ENCODE assay signal across 24 mouse cellular contexts in the genomic region with DNA sequence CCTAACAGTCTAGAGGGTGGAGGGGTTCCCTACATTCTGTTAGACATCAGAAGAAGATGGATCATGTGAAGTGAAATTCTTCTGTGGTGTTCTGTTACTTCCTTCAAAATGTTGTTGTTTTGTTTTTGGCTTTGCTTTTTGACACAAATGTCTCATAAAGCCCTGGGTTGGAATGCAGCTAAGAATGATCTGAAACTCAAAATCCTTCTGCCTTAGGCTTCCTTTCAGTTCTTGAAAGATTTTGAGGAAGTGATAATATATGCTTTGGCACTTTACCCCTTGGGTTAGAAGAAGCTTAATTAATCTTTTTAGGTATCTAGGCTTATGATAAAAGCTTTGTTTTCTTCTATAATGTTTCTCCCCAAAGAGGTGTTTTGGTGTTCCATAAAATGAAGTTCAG.
"Had no signal": no experiment of that assay in that cellular context is flagged by ENCODE, and none has a peak within 500 bp of the region (broad histone marks: within the 10 kb centered on the region; RNA-seq: fewer than 3 reads in every experiment).

No protein-coding gene starts in this region.

- H3K4me3 ChIP-seq: kidney, embryonic 15.5 days; limb, embryonic 12.5 days; limb, embryonic 15.5 days; liver, embryonic 13.5 days; megakaryocyte, embryonic 14.5 days; midbrain, embryonic 10.5 days; midbrain, embryonic 13.5 days; myocyte; neural tube, embryonic 13.5 days had no signal

- H3K27me3 ChIP-seq: kidney, embryonic 15.5 days; limb, embryonic 12.5 days; limb, embryonic 15.5 days; liver, embryonic 13.5 days; megakaryocyte, embryonic 14.5 days; midbrain, embryonic 13.5 days; neural tube, embryonic 13.5 days had no signal

- H3K4me1 ChIP-seq: kidney, embryonic 15.5 days; limb, embryonic 12.5 days; limb, embryonic 15.5 days; liver, embryonic 13.5 days; megakaryocyte, embryonic 14.5 days; midbrain, embryonic 10.5 days; midbrain, embryonic 13.5 days; neural tube, embryonic 13.5 days had no signal

- H3K27ac ChIP-seq: kidney, embryonic 15.5 days; limb, embryonic 12.5 days; limb, embryonic 15.5 days; liver, embryonic 13.5 days; midbrain, embryonic 10.5 days; midbrain, embryonic 13.5 days; neural tube, embryonic 13.5 days had no signal

- H3K36me3 ChIP-seq: kidney, embryonic 15.5 days; limb, embryonic 12.5 days; limb, embryonic 15.5 days; liver, embryonic 13.5 days; midbrain, embryonic 10.5 days; midbrain, embryonic 13.5 days; neural tube, embryonic 13.5 days had no signal

- H3K4me2 ChIP-seq: kidney, embryonic 15.5 days; limb, embryonic 12.5 days; limb, embryonic 15.5 days; liver, embryonic 13.5 days; midbrain, embryonic 13.5 days; neural tube, embryonic 13.5 days had no signal

- DNase-seq: kidney, adult 11 months; kidney, adult 8-10 months; kidney, postnatal 10 days; kidney, postnatal 36 days; layer of hippocampus, postnatal 36 days; left cerebral cortex, postnatal 4 days; liver, embryonic 13.5 days; lung, adult 2 months; lung, postnatal 14 days; lung, postnatal 4 days; retina, postnatal 1 day; right cerebral cortex, postnatal 25 days; spleen, adult 18-20 months; thymus, adult 18-20 months; thymus, postnatal 36 days had no signal

- ATAC-seq: midbrain, embryonic 13.5 days; midbrain, embryonic 16.5 days had no signal

- H3K9ac ChIP-seq: kidney, embryonic 15.5 days; limb, embryonic 12.5 days; limb, embryonic 15.5 days; liver, embryonic 13.5 days; midbrain, embryonic 13.5 days; neural tube, embryonic 13.5 days had no signal

- H3K9me3 ChIP-seq: kidney, embryonic 15.5 days; limb, embryonic 12.5 days; limb, embryonic 15.5 days; liver, embryonic 13.5 days; megakaryocyte, embryonic 14.5 days; midbrain, embryonic 10.5 days; midbrain, embryonic 13.5 days; neural tube, embryonic 13.5 days had no signal
